Mouse (Mus musculus) layer of hippocampus, adult 9-10 months (tissue): ENCODE data around the gene Rhbdf1.

Experiments used
- DNase-seq: peaks from one replicate; pipeline ENCODE4 v3.0.0; 2022; ENCODE audit warnings: low spot score

The Rhbdf1 gene

DNA sequence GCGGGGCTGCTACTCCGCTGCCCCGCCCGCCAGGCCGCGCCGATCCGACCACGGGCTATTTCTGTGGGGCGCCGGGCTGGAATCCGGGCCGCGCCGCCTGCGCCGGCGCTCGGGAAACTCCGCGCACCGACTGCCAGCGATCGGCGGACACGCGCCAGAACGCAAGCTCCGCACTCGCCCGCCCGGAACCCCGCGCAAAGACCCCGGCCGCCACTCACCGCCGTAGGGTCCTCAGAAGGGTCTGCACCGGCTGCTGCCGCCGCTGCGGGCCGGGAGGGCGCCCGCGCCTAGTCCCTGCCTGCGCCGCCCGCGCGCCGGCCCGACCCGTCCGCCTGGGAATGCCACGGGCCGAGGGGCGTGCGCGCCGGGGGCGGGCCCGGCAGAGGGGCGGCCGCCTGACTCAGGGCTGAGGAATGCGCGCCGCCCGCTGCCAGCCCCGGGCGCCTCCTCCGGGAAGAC is at the start of gene Rhbdf1:
TSS of gene Rhbdf1 (minus strand) at position 350 of the 459 bp plus-strand sequence.
- no peak for DNase-seq

DNA sequence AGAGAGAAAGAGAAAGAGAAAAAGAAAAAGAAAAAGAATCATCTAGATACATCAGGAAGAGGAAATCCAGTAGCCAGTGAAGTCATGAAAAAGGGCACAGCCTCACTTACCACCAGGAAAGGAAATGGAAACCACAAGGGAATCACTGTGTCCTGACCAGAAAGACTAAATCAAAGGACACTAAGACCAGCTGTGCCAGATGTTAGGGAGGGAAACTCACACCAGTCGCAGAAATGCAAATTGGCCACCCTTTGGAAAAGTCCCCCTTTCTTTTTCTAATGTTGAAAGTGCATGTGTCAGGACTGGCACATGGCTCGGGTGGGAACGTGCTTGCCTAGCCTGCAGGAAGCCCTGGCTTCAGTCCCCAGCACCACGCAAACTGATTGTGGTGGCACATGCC is 49.1 kb upstream of the Rhbdf1 start:
- DNase-seq = no peak

DNA sequence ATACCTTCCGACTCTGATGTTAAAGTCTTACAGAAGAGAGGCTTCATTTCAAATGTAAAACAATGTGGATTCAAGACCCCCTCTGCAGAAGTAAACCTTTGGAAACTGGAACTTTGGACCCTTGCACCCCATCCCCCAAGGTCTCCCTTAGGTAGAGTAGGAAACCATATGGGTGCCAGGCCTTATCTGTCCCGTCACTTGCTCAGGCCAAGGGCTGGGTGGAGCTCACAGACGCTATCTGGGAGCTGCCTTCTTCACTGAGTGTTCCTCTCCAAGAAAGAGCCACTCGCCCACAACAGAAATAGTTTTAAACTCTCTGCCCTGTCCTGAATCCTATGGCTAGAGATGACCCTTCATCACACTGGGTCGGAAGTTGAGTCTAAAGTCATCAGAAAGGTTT is 46.9 kb upstream of the Rhbdf1 start:
- no peak for DNase-seq

DNA sequence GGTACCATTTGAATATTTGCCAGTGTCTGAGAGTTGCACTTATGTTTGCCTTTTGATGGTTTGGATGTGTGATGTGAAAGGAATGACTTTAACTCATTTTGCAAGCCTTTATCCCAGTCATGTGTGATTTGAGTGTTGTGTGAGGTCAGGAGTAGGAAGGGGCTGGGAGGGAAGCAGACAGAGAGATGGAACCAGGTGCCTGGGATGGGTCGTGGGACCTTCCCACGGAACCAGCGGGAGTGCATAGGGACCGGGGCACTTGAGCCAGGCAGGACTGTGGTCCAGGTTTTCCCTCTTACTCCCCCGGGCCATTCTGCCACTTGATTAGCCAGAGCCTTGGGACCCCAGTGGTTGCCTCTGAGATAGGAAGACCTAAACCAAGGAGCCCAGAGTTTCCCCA is 45.9 kb upstream of the Rhbdf1 start:
- no peak for DNase-seq

DNA sequence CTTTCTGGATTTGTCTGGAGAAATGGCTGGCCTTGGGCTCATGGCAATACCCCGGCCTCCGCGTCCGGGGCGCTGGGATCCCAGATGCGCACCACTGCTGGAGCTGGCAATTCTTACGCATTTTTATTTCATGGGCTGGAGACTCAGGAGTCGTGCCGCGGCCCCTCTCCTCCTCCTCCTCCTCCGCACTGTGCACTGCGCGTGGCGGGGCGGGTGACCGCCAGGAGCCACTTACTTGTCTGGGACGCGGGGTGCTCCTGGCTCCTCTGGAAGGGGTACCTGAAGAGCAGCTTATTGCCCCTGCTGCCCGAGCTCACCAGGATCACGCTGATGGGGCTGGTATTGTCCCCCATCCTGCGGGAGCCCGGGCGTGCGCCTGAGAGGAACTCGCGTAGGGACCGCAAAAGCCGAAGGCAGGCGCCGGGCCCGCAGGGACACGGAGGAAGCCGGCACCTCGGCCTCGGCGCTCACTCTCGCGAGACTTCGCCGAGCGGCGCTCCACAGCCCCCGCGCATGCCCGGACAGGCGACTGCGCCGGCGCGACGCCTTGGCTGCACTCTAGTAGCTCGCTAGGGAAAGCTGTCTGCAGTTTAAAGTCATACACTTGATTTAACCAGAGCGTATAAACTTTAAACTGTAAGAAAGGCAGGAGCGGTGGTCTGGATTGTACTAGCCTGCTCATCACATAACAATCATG is 45.2 kb upstream of the Rhbdf1 start, which contains the start of gene Nprl3:
TSS of gene Nprl3 (minus strand) at position 520 of the 697 bp plus-strand sequence.
- DNase-seq = peak; percentile 86

DNA sequence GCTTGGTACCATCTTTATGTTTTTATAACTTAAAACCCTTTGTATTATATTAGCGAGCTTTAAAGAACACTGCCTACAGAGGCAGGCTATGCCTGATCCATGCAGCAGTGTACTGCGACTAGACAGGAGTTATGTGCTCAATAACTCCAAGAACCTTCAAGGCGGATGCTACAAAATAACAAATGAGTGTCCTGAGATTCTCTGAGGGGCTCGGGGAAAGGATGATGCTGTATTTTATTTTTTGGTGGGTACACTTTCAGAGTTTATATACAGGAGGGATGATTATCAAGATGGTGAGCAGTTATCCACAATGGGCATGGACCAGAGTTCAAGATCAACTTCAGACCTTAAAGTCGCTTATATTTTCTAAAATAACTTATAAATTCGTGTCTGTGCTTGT is 44.7 kb upstream of the Rhbdf1 start:
- no peak for DNase-seq

DNA sequence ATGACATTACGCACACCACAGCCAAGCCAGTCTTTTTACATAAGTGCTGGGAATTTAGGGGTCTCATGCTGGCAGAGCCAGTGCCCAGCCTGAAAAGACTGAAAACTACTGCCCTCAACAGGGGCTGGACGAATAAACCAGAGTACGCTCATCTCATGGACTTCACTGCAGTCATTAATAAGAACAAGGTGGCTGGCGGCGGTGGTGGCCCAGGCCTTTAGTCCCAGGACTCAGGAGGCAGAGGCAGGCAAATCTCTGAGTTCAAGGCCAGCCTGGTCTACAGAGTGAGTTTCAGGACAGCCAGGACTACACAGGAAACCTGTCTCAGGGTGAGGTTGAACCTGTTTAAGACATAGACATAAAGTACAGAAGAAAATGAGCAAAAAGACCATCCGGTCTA is 44.1 kb upstream of the Rhbdf1 start:
- no peak for DNase-seq

DNA sequence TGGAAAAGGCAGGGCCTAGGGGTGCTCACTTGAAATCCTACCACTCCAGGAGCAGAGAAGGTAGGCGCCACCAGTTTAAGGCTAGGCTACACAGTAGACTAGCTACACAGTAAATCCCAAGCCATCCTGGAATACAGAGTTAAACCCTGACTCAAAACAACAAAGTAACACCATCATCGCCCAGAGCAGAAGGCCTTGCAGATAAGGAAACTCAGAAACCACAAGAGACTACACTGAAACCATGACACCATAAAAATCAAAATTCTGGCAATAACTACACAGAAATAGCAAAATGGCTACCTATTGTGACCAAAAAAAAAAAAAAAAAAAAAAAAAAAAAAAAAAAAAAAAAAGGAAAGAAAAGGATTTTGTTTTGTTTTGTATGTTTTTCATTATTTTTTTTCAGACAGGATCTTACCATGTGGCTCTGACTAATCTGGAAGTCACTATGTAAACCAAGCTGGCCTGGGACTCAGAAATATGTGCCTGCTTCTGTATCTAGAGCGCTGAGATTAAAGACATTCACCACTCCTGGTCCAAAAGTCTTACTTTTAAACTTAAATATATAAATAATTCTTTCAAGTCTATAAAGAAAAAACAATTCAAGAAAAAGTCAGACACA is 43.1 kb upstream of the Rhbdf1 start:
- no peak for DNase-seq

DNA sequence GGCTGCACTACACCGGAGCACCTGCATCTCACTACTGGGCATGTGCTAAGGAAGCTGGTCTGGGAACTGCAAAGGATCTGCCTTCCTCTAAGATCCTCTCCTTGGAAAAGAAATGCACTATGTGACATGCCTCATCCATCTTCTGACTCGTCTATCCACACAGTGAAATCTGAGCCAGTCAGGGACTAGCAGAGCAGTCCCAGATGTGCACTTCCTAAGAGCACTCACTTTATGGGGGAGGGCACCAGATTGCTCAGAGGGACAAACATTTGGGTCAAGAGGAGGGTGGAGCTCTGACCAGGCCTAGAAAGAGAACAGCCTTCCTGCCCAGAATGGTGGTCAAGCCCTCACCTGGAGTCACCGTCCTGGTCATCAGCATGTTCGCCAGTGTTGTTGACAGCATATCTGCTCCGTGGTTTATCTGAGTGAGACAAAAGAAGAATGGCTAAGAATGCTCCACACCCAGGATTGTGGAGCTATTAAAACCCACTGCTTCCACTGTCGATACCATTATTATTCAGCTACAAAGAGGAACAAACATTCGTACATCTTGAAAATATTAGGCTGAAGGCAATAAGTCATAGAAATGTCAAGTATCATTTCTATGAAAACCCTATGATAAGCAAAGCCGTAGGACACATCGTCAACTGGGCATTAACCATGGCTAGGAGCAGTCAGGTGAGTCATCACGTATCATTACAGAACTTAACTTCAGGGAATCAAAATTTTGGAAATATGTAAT is 40.7 kb upstream of the Rhbdf1 start:
- DNase-seq = no peak

DNA sequence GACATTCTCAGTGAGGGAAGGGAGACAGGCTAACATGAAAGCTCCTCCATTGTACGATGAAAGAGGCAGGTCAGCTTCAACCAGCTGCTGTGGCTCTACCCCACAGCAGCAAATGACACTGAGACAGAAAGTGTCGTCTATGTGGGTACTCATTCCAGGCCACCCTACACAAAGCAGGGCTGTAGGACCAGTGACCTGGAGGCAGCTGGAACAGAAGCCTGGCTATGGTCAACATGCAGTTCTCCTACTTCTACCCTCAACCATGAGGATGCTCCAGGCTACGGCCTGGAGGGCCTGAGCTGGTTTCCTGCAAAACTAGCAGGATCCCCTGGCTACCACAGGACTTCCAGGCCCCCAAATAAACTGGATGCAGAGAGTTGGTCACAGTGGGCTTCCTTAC is 34.5 kb upstream of the Rhbdf1 start:
- no peak for DNase-seq

DNA sequence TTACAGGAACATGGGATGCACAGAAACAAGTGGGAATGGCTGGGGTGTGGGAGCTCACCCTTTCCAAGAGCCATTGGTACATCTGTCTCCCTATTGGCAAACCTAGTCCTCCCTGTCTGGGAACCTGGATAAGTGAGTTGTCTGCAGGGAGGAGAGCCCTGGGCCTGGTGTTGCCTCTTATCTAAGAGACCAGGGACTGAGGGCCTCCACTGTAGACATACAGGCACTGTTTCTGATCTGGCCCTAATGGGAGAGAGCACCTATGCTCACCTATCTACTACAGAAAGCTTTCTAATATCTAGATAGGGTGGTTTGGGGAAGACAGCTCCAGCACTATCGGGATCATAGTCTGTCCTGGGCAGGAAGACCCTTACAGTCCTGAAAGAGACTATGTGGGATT is 34.0 kb upstream of the Rhbdf1 start:
- DNase-seq = no peak

DNA sequence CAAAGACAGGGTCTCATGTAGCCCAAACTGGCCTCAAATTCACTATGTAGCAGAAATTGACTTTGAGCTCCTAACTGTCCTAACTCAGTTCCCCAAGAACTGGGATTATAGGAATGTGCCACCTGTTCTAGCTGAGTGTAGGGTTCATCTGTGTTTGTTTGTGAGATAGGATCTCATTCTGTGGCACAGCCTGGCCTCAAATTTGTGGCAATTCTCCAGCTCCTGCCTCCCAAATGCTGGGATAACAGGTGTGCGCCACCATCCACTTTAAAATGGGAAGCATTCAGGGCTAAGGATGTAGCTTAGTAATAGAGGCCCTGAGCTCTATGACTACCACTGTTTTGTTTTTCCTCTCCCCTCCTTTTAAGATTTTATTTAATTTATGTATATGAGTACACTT is 31.0 kb upstream of the Rhbdf1 start:
- no peak for DNase-seq

DNA sequence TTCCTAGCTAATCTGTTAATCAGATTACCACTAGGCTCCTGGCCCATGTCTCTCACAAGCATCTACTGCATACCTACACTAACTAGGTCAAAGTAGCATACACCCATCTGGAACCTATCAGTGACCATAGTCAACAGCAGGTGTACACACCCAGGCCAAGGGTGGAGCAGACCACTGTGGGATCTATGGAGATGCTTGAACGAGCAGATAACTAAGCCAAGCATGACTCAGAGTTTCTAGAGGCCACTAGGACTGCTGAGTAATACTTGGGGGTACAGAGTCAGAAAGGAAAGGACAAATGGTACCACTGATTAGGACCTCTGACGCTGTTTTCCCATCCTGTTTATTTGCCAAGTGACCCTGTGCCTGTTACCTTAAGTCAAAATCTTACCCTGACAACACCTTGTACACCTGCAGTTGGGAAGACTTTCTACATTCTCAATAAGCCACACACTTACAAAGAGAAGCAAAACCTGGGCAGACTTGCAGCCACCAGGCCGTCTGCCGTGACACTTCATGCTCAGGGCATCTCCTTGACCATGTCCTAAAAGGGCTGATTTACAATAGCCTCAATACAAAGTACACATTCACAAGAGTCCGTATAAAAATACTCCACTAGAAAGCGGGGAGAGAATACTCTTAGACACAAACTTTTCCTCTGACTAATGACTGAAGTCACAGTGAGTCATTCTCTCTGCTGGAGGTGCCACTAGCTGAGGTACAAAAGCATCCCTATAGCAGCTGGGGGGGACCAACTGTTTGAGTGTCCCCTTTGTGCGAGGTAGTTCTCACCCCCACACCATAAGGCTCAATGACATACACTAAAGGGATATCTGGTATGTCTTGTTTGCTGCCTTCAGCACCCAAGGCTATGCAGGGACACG is 29.0 kb upstream of the Rhbdf1 start:
- DNase-seq = no peak

DNA sequence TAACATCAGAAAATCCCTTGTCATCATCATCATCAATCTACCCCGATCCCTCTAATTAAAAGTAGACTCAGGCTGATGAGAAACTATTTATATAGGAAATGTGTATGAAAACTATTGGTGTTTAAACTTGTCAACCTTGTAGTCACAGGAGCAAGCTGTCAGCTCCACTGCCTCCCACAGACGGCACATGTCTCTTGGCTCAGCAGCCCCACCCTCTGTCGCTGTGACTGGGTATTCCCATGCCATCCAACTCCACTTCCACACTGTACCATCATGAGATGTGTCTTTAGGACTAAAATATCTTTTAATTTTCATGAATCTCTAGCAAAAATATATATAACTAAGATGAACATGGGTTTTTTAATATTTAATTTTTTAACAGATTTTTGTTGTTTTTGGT is 26.2 kb upstream of the Rhbdf1 start:
- no peak for DNase-seq

DNA sequence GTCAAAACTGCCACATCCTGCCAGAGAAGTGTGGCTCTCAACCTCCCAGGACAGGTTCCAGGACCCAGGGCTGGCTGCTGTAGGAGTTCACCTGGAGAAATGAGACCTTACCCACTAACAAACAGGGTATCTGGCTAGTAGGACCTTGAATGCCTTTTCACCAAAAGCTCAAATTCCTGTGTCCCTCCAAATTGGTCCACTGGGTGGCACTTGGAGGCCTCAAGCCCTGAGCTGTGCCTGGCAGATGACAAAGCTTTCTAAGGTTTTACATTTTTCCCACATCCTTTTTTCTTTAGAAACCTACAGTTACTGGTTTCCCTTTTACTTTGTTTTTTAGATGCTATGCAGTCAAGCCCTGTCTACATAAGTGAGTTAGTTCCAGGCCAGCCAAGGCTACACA is 25.0 kb upstream of the Rhbdf1 start:
- no peak for DNase-seq

DNA sequence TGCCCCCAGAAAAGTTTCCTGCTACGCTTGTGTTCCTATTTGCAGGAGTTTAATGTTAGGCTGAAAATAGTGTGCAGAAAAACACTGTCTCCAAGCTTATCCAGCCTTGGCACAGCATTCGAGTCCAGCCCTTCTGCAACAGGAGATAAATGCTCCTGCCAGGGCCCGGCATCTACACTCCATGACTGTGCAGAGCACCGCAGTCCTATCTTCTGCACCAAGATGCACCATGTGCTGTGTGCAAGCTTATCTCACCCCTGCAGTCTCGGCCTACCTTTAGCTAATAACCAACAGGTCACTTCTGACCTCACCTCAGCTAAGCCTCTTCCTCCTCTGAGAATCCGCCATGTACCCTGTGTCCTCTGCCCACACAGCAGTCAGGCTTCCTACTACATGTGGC is 23.5 kb upstream of the Rhbdf1 start:
- DNase-seq = no peak

DNA sequence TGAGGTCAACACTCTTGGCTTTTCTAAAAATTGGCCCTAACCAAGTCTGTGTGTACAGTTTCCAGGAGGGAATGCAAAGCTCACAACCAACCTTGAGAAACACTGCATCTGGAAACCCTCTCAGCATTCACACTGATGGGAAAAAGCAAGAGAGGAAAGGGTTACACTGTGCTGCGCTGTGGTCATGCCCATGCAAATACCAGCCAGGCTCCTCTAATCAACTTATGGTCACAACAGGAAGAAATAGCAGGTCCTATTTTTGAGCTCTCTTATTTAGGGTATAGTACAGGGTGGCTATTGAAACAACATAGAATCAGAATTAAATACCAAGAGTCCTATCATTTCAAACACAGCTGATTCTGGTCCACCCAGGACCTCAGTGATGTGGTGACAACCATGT is 22.5 kb upstream of the Rhbdf1 start:
- no peak for DNase-seq

DNA sequence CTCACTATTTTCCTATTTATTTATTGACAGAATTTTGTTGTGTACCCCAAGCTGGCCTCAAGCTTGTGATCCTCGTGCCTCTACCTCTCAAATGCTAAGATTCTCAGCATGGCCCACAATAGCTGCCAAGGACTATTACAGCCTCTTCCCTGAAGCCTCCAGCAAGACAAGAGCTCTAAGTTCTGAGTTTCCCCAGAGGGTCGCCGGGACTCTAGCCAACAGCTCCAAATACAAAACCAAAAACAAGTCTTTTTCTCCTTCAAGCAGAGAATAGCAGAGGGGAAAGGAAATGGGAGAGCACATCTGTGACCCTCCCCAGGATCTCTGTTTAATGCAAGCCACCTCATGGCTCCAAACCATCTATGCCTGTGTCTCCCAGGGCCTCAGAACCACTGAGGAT is 22.0 kb upstream of the Rhbdf1 start:
- no peak for DNase-seq

DNA sequence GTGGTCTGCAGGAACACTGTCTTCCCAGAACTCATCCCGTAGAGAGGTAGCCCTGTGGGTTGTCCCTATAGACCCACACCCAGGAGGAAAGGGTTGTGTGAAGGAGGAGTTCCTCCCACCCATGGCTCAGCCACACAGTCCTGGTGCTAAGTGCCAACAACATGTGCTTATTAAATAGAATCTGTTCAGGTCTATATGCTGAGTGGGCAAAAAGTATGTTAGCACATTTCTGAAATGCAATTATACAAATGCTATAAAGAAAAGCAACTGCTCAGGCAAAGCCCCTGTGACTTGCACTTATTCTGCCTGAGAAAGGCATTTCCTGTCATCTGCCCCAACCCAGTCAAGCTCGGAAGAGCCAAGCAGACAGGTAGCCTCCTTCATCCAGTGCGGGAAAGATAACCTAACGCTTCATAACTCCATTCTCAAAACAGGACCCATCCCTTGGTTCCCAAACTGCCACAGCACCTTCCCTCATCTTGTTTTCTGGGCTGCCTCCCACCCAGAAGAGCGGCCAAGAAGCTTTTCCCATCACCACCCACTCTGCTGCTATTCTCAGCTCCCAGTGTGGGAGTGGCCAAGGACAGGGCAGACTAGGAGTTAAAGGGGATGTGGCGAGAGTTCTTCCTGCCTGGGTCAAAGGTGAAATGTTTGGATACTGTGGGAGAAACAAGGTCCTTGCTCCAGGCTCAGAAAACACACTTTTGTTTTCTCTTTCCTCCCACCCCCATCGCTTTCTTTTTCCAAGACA is 21.3 kb upstream of the Rhbdf1 start:
- no peak for DNase-seq

DNA sequence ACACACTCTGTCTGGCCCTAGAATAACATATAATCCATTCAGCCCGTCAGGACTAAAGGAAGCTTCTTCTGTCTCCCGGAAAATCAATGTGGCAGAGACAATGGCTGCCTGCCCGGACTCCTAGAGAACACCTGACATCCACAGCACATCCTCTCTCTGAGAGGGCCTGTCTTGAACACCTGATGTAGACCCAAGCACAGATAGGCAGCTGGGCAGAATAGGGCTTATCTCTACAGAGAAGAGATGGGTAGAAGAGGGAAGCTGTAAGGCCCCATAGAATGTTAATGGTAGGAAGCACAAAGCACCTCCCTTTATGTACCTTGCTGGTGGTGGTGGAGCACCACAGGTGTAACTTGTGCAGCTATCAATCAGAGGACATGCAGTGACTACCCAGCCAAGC is 20.1 kb upstream of the Rhbdf1 start:
- no peak for DNase-seq

DNA sequence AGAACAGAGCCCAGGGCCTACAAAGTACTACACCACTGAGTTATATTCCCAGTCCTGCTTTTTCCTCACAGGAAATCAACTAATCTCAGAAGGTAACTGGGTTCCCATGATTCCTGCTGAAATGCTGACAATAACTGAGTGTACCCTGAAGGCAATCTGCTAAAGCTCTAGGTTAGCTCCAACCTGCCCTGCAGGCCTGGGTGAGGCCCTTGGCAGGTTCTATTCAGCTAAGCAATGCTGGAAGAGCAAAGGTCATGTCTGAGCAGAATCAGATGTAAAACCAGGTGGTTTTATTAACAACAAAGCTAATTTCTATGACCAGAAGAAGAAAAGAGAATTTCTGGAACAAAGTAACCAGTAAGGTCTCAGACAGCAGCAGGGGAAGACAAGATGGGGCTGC is 19.3 kb upstream of the Rhbdf1 start:
- DNase-seq = no peak
